Mouse (Mus musculus): ENCODE measurements at regions not wholly inside any gene's neighbourhood (a gene's known extent, or its start where the extent isn't known, plus 50 kb on each side); places are given as distances from the start of the nearest gene placed in this dataset.

GRCm38 (mm10) chr12:94574981-94575380, 1117.0 kb upstream of the Flrt2 start:
- no peak overlapping the region for H3K4me2 ChIP-seq (replicated peaks; ENCODE audit: low read depth, low read length)
- no peak for ATAC-seq (ENCODE audit: insufficient number of reproducible peaks, insufficient read depth, low FRiP score, low read depth)
- H3K4me3 ChIP-seq (ENCODE audit: low read depth, low read length), result no peak overlapping the region
- no peaks in the 10 kb centered on the region for H3K36me3 ChIP-seq (ENCODE audit: control insufficient read depth, insufficient read depth, low read length)
- H3K4me1 ChIP-seq (ENCODE audit: control insufficient read depth, insufficient read depth, low read length), result no peaks in the 10 kb centered on the region
- WGBS, result 92% methylated on average over 2 of the region's 2 CpGs
- no peak overlapping the region for H3K9ac ChIP-seq (replicated peaks; ENCODE audit: low read depth, low read length)
- H3K9me3 ChIP-seq (ENCODE audit: control insufficient read depth, low read depth, low read length), result no peaks in the 10 kb centered on the region
- H3K27ac ChIP-seq (ENCODE audit: low read length), result no peak overlapping the region
- H3K27me3 ChIP-seq (ENCODE audit: control insufficient read depth, insufficient read depth, low read length), result no peaks in the 10 kb centered on the region

GRCm38 (mm10) chr12:94580345-94580744, 1111.7 kb upstream of the Flrt2 start:
- Histone ChIP-seq H3K36me3 (ENCODE audit: control insufficient read depth, insufficient read depth, low read length) (no peaks in the 10 kb centered on the region), H3K9me3 (ENCODE audit: control insufficient read depth, low read depth, low read length) (no peaks in the 10 kb centered on the region), H3K9ac (replicated peaks; ENCODE audit: low read depth, low read length) (no peak overlapping the region), H3K27me3 (ENCODE audit: control insufficient read depth, insufficient read depth, low read length) (no peaks in the 10 kb centered on the region), H3K4me1 (ENCODE audit: control insufficient read depth, insufficient read depth, low read length) (no peaks in the 10 kb centered on the region), H3K27ac (ENCODE audit: low read length) (no peak overlapping the region), H3K4me2 (replicated peaks; ENCODE audit: low read depth, low read length) (no peak overlapping the region), H3K4me3 (ENCODE audit: low read depth, low read length) (no peak overlapping the region)
- ATAC-seq (ENCODE audit: insufficient number of reproducible peaks, insufficient read depth, low FRiP score, low read depth), result no peak
- 43% methylated on average over 4 of the region's 4 CpGs for WGBS

- no peaks in the 10 kb centered on the region for H3K9me3 ChIP-seq (ENCODE audit: control insufficient read depth, low read depth, low read length)
- H3K27me3 ChIP-seq (ENCODE audit: control insufficient read depth, insufficient read depth, low read length), result no peaks in the 10 kb centered on the region
- H3K4me3 ChIP-seq (ENCODE audit: low read depth, low read length), result no peak overlapping the region
- no peak overlapping the region for H3K27ac ChIP-seq (ENCODE audit: low read length)
- H3K9ac ChIP-seq (replicated peaks; ENCODE audit: low read depth, low read length), result no peak overlapping the region
- no peak overlapping the region for H3K4me2 ChIP-seq (replicated peaks; ENCODE audit: low read depth, low read length)
- no peak for ATAC-seq (ENCODE audit: insufficient number of reproducible peaks, insufficient read depth, low FRiP score, low read depth)
- no peaks in the 10 kb centered on the region for H3K36me3 ChIP-seq (ENCODE audit: control insufficient read depth, insufficient read depth, low read length)
- 46% methylated on average over 1 of the region's 1 CpGs for WGBS
- H3K4me1 ChIP-seq (ENCODE audit: control insufficient read depth, insufficient read depth, low read length), result no peaks in the 10 kb centered on the region
Measured at GRCm38 (mm10) chr12:94584309-94584708, 1107.7 kb upstream of the Flrt2 start.

DNA sequence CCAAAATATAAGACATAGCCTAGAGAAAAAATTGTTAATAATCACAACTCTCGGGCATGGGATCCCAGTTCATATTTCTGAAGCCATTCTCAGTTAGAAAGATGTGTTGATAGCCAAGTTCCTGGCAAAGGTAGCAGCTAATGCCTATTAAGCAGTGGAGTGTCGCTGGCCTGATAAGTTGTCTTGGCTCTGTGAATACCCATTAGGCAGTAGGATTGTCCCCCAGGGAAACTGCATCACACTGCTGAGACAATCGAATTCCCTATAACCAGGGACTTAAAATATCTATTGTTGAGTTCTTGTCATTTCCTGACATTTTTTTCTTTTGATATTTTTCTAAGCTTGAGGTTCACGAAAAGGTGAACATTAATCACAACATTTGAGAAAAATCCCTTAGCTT, 1105.0 kb upstream of the Flrt2 start:
- H3K4me3 ChIP-seq (ENCODE audit: low read depth, low read length), result no peak overlapping the region
- no peaks in the 10 kb centered on the region for H3K4me1 ChIP-seq (ENCODE audit: control insufficient read depth, insufficient read depth, low read length)
- H3K9ac ChIP-seq (replicated peaks; ENCODE audit: low read depth, low read length), result no peak overlapping the region
- H3K9me3 ChIP-seq (ENCODE audit: control insufficient read depth, low read depth, low read length), result no peaks in the 10 kb centered on the region
- no peak for ATAC-seq (ENCODE audit: insufficient number of reproducible peaks, insufficient read depth, low FRiP score, low read depth)
- no peaks in the 10 kb centered on the region for H3K27me3 ChIP-seq (ENCODE audit: control insufficient read depth, insufficient read depth, low read length)
- no peak overlapping the region for H3K4me2 ChIP-seq (replicated peaks; ENCODE audit: low read depth, low read length)
- no peak overlapping the region for H3K27ac ChIP-seq (ENCODE audit: low read length)
- H3K36me3 ChIP-seq (ENCODE audit: control insufficient read depth, insufficient read depth, low read length), result no peaks in the 10 kb centered on the region
- WGBS, result 64% methylated on average over 4 of the region's 4 CpGs

DNA sequence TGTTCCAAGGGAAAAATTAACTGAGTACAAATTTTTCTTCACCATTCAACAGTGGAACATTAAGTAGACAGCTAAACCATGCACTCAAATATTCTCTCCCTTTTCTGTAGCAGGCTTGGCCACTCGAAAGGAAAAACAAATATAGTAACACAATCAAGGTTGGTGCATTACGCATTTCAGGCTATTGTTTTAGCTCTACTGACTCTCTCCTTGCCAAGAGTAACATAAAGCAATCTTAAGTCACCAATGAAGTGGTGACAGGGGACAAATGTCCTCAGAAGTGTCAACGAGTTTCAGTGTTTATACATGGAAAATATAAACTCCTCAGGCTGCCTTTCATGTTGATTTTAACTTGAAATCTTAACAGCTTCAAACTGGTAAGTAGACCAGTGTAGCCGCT, 1103.4 kb upstream of the Flrt2 start:
- no peak overlapping the region for H3K9ac ChIP-seq (replicated peaks; ENCODE audit: low read depth, low read length)
- H3K9me3 ChIP-seq (ENCODE audit: control insufficient read depth, low read depth, low read length), result no peaks in the 10 kb centered on the region
- H3K27me3 ChIP-seq (ENCODE audit: control insufficient read depth, insufficient read depth, low read length), result no peaks in the 10 kb centered on the region
- no peak overlapping the region for H3K27ac ChIP-seq (ENCODE audit: low read length)
- ATAC-seq (ENCODE audit: insufficient number of reproducible peaks, insufficient read depth, low FRiP score, low read depth), result no peak
- H3K4me3 ChIP-seq (ENCODE audit: low read depth, low read length), result no peak overlapping the region
- no peak overlapping the region for H3K4me2 ChIP-seq (replicated peaks; ENCODE audit: low read depth, low read length)
- no peaks in the 10 kb centered on the region for H3K4me1 ChIP-seq (ENCODE audit: control insufficient read depth, insufficient read depth, low read length)
- 42% methylated on average over 4 of the region's 4 CpGs for WGBS
- no peaks in the 10 kb centered on the region for H3K36me3 ChIP-seq (ENCODE audit: control insufficient read depth, insufficient read depth, low read length)

DNA sequence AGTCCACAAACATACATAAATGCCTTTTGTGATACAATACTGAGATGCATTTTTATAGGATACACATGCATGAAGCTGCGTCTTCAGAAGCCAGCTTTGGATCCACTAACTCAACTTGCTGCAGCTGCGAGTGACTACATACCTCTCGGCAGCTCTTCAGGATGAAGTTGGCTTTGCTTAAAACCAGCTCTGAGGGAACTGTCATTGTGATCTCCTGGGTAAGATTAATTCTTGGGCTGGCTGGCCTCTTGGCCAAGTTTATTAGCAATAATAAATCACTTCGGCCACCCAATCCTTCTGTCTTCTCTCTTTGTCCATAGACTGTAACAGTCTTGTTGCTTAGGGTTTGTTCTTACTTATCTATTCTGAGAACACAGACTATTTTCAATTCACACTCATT, 1103.0 kb upstream of the Flrt2 start:
- no peak for ATAC-seq (ENCODE audit: insufficient number of reproducible peaks, insufficient read depth, low FRiP score, low read depth)
- no peaks in the 10 kb centered on the region for H3K4me1 ChIP-seq (ENCODE audit: control insufficient read depth, insufficient read depth, low read length)
- no peaks in the 10 kb centered on the region for H3K36me3 ChIP-seq (ENCODE audit: control insufficient read depth, insufficient read depth, low read length)
- H3K27me3 ChIP-seq (ENCODE audit: control insufficient read depth, insufficient read depth, low read length), result no peaks in the 10 kb centered on the region
- no peak overlapping the region for H3K27ac ChIP-seq (ENCODE audit: low read length)
- no peak overlapping the region for H3K9ac ChIP-seq (replicated peaks; ENCODE audit: low read depth, low read length)
- WGBS, result 42% methylated on average over 4 of the region's 4 CpGs
- no peaks in the 10 kb centered on the region for H3K9me3 ChIP-seq (ENCODE audit: control insufficient read depth, low read depth, low read length)
- H3K4me3 ChIP-seq (ENCODE audit: low read depth, low read length), result no peak overlapping the region
- H3K4me2 ChIP-seq (replicated peaks; ENCODE audit: low read depth, low read length), result no peak overlapping the region

DNA sequence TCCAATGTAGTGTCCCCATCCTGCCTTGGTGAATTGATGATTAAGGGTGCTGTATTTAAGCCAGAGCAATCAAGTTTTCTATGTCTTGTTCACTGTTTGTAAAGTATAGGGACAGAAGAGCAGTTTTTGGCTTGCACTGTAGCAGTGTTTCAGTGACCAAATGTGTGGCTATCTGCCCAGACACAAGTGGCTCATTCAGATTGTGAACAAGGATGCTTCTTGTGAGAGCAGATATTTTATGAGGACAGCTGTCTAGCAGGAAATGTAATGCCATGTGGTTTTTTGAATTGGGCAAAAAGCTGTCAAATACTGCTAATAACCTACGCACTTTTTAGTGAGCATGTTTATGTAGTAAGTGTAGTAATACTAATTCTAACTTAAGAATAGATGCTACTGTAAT, 1086.5 kb upstream of the Flrt2 start:
- no peaks in the 10 kb centered on the region for H3K36me3 ChIP-seq (ENCODE audit: control insufficient read depth, insufficient read depth, low read length)
- no peak overlapping the region for H3K4me2 ChIP-seq (replicated peaks; ENCODE audit: low read depth, low read length)
- 50% methylated on average over 1 of the region's 1 CpGs for WGBS
- no peak for ATAC-seq (ENCODE audit: insufficient number of reproducible peaks, insufficient read depth, low FRiP score, low read depth)
- H3K4me3 ChIP-seq (ENCODE audit: low read depth, low read length), result no peak overlapping the region
- no peaks in the 10 kb centered on the region for H3K27me3 ChIP-seq (ENCODE audit: control insufficient read depth, insufficient read depth, low read length)
- H3K9ac ChIP-seq (replicated peaks; ENCODE audit: low read depth, low read length), result no peak overlapping the region
- H3K27ac ChIP-seq (ENCODE audit: low read length), result no peak overlapping the region
- no peaks in the 10 kb centered on the region for H3K4me1 ChIP-seq (ENCODE audit: control insufficient read depth, insufficient read depth, low read length)
- H3K9me3 ChIP-seq (ENCODE audit: control insufficient read depth, low read depth, low read length), result no peaks in the 10 kb centered on the region

DNA sequence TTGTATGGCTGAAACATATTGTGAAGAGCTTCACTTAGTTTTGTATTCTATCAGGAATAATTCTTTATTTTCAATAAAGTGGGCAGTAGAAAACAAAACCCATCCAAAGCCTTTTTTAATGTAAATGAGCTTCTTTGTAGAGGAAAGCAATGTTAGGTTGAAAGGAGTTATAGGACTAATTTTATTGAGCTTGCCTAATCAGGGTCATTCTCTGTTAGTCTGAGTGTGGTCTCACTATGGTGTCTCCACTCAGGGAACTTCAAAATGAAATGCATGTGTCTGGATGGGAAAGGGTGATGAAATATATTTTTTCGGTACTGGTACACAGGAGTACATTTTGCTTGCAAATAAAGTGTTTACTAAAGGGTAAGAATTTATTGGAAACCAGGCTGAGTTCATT, 1055.5 kb upstream of the Flrt2 start:
- H3K9ac ChIP-seq (replicated peaks; ENCODE audit: low read depth, low read length), result no peak overlapping the region
- no peaks in the 10 kb centered on the region for H3K4me1 ChIP-seq (ENCODE audit: control insufficient read depth, insufficient read depth, low read length)
- no peaks in the 10 kb centered on the region for H3K27me3 ChIP-seq (ENCODE audit: control insufficient read depth, insufficient read depth, low read length)
- no peak for ATAC-seq (ENCODE audit: insufficient number of reproducible peaks, insufficient read depth, low FRiP score, low read depth)
- no peak overlapping the region for H3K4me2 ChIP-seq (replicated peaks; ENCODE audit: low read depth, low read length)
- H3K27ac ChIP-seq (ENCODE audit: low read length), result no peak overlapping the region
- 93% methylated on average over 1 of the region's 1 CpGs for WGBS
- H3K9me3 ChIP-seq (ENCODE audit: control insufficient read depth, low read depth, low read length), result no peaks in the 10 kb centered on the region
- no peaks in the 10 kb centered on the region for H3K36me3 ChIP-seq (ENCODE audit: control insufficient read depth, insufficient read depth, low read length)
- H3K4me3 ChIP-seq (ENCODE audit: low read depth, low read length), result no peak overlapping the region

GRCm38 (mm10) chr12:94640153-94640552, 1051.9 kb upstream of the Flrt2 start:
- 65% methylated on average over 4 of the region's 4 CpGs for WGBS
- Histone ChIP-seq H3K4me1 (ENCODE audit: control insufficient read depth, insufficient read depth, low read length) (no peaks in the 10 kb centered on the region), H3K9ac (replicated peaks; ENCODE audit: low read depth, low read length) (no peak overlapping the region), H3K4me3 (ENCODE audit: low read depth, low read length) (no peak overlapping the region), H3K4me2 (replicated peaks; ENCODE audit: low read depth, low read length) (no peak overlapping the region), H3K27me3 (ENCODE audit: control insufficient read depth, insufficient read depth, low read length) (no peaks in the 10 kb centered on the region), H3K9me3 (ENCODE audit: control insufficient read depth, low read depth, low read length) (no peaks in the 10 kb centered on the region), H3K27ac (ENCODE audit: low read length) (no peak overlapping the region), H3K36me3 (ENCODE audit: control insufficient read depth, insufficient read depth, low read length) (no peaks in the 10 kb centered on the region)
- no peak for ATAC-seq (ENCODE audit: insufficient number of reproducible peaks, insufficient read depth, low FRiP score, low read depth)

Measured in stomach, embryonic 14.5 days (tissue).